Mouse (Mus musculus): ENCODE results near the gene Ccl5.
"Not testable (repeated sequence)": the region's sequence is repeated elsewhere in the genome, so short reads cannot be mapped to it uniquely, and the experiment has no call there.

Gene Ccl5

DNA sequence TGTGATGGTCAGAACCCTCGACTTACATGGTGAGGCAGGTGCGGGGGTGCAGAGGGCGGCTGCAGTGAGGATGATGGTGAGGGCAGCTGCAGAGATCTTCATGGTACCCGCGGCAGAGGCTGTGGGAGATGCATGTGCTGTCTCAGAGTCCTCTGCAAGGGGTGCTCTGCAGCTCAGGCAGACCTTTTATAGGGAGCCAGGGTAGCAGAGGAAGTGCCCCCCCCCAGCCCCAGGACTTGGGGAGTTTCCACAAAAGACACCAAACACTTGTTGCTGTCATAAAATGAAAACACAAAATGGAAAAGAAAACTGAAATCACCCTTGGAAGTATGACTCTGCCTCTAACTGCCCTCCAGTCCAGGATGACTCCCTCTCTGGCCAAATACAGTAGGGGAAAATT is at the start of gene Ccl5:
Gene Ccl5 (minus strand): TSS at position 159 of the 400 bp plus-strand sequence.
- DNase-seq: no peak

DNA sequence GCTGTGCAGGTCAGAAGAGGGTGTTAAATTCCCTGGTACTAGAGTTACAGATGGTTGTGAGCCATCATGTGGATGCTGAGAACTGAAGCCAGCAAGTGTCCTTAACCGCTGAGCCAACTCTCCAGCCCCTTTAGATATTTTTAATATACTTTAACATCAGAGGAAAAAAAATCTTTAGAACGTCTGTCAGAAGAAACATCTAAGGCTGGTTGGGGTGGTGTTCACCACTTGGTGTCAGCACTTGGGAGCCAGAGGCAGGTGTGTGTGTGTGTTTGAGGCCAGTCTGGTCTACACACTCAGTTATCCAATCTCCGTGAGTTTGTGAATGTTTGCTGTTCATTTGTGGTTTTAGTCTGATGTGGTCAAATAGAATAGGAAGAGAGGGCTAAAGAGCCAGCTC is 48.7 kb upstream of the Ccl5 start:
- peak; percentile 78 for DNase-seq

- peak; percentile 97 for DNase-seq
Observed at GRCm38 (mm10) chr11:83578186-83578760, 48.0 kb upstream of the Ccl5 start, which contains the start of gene Ccl9. TSS of gene Ccl9 (minus strand) at chr11:83578636.

GRCm38 (mm10) chr11:83576927-83577555 is 46.7 kb upstream of the Ccl5 start:
- peak; percentile 84 for DNase-seq

DNA sequence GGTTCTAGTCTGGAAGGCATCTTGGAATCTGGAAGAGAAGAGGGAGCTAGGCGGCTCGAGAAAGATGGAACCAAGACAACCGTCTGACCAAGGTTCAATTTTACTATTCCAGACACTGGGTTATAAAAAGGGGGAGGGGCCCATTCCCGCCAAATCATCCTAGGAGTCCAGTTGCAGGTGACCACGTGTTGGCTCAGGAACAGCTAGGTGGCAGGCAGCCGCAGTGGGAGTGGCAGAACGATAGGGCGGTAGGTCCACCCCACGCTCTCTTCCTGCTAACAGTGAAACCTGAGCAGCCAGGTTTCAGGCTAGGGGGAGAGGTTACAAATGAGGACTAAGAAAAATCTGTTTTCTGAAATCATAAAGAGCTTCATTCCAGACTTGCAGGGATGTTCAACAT is 42.5 kb upstream of the Ccl5 start:
- DNase-seq: peak; percentile 88

GRCm38 (mm10) chr11:83572223-83572622 is 41.9 kb upstream of the Ccl5 start:
- peak; percentile 98 for DNase-seq

DNA sequence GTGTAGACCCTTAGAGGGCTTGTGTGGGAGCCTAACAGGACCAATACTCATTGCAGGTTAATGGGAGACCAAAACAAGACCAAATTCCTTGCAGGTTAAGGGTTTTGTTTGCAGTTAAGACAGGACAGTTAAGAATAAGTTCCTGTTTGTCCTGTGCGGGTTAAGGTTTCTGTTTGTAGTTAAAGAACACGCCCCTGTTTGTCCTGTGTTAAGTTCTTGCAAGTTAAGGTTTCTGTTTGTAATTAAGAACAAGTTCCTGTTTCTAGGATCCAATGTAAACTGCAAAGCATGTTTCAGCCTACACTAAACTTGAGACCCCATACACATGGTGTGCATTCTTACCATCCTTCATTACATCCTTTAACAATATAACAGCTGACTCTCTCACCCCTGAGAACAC is 39.9 kb upstream of the Ccl5 start:
- DNase-seq: no peak

DNA sequence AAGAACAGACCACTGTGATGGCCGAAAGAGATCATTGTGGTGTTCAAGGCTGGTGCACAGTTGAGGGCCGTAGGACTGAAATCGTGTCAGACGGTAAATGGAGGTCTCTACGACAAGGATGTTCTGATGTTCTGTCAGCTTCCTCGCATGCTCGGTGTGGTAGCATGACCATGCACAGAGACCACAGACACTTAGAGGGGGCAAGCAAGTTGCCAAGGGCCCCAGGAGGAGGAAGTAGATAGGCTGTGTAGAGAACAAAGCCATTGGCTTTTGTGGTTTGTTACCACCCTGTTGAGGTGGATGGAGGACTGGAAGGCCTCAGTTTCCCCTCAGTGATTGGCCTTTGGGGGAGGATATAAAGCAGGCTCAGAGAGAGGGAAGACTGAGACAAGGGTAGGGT is 38.9 kb upstream of the Ccl5 start:
- peak; percentile 39 for DNase-seq

- peak; percentile 79 for DNase-seq
Observed at GRCm38 (mm10) chr11:83568786-83569185, 38.5 kb upstream of the Ccl5 start.

- DNase-seq: peak; percentile 63
Observed at GRCm38 (mm10) chr11:83568061-83568460, 37.7 kb upstream of the Ccl5 start.

DNA sequence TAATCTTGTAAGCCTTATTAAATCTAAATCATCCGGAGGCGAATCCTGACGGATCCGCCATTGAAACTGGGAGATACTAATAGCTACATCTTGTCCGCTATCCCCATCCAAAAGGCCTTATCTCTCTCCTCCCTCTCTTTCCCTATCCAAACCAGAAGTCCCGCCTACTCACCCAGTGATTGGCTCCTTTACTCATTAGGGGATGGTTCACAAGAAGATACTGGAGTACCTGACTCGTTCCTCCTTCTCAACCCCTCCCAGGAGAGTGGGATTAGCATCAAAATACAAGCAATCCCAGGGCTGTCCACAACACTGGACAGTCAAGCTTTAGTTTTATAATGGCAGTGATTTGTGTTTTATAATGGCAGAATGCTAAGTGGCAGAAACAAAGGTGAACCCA is 37.0 kb upstream of the Ccl5 start:
- peak; percentile 76 for DNase-seq

DNA sequence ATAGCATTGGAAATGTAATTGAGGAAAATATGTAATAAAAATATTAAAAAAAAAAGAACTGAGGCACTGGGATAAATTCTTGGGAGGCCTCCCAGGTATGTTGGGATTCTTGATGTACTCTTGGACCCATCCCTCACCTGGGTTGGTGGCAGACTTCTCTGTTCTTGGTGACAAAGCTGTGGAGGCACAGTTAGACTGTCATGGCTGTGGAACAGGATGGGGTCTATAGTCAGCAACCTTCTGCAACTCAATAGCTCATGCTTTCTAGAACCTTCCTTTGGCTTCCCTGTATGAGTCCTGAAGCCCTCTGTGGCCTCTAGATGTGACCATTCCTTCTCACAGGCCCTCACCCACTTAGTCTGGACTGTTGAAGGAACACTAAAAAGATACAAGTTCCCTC is 36.3 kb upstream of the Ccl5 start:
- peak; percentile 78 for DNase-seq

DNA sequence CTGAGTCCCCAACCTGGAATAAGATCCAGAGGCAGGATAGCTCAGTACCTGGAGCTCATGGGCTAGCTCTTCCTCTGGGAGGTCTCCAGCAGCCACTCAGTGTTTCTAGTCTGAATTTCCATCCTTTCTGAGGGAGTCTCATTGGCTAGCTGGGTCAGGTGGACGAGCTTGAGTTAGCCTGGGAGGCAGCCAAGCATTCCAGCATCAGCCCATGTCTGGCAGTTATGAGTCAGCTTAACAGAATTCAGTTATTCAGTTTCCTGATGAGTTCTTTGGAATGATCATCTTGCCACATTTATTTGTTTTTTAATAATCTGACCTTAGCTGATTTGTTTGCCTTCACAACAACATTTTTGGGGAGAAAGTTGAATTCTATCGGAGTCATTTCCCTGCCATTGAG is 33.4 kb upstream of the Ccl5 start:
- DNase-seq: peak; percentile 94

GRCm38 (mm10) chr11:83562311-83562887 is 32.1 kb upstream of the Ccl5 start:
- DNase-seq: peak; percentile 74

DNA sequence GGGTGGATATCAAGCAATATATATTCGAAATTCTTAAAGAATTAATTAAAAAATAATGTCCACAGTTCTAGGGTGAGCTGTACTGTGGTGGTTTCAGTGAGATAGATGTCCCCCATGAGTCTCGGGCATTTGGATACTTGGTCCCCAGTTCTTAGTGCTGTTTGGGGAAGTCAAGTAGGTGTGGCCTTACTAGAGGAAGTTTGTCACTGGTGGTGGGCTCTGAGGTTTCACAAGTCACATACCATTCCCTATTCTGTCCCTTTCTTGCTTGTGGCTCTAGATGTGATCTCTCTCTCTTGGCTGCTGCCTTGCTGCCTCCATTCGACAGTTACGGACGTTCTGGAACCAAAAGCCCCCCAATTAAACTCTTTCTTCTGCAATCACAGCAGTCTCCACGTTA is 30.1 kb upstream of the Ccl5 start:
- no peak for DNase-seq

- no peak for DNase-seq
Observed at GRCm38 (mm10) chr11:83557074-83557473, 26.8 kb upstream of the Ccl5 start.

DNA sequence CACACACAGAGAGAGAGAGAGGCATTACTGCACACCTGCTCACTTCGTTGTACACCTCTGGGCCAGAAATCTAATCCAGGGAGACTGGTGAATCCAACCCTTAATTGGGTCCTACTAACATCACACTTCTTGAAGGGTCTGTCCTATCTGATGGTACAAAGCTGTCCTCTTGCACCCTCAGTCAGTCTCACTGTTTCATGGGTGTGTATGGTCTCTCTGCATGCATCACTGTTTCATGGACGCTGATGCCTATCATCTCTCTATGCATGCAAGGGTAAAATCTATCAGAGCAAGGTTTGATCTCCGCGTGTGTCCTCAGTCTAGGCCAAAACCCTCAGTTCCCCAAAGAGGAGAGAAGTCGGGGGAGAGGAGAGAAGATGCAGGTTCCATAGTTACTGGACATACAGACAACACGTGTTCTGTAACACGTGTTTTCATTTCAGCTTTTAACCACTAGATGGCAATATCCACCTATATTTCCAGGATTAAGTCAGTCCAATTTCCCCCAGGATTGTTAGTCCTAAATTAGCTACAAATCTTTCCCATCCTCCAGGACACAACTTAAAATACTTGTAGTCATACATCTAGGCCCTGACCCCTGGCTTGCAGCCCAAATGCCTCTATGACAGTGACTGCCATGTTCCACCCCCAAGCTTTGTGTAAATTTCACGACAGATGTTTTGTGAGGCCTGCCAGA is 25.9 kb upstream of the Ccl5 start:
- peak; percentile 91 for DNase-seq

DNA sequence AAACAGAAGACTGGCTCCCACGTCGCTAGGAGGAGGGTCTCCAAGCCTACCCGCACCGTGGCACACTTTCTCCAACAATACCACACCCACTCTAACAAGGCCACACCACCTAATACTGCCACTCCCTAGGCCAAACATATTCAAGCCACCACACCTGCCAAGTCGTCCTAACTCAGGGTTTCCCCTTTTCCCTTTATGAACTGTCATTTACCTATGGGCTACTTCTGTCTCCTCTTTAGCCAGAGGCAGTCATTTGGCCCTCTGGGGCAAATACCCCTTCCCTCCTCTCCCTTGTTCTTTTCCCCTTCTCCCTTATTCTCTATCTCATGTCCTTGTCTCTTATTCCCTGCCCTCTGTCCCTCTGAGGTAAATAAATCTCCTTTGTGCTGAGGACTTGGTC is 21.4 kb upstream of the Ccl5 start:
- no peak for DNase-seq

DNA sequence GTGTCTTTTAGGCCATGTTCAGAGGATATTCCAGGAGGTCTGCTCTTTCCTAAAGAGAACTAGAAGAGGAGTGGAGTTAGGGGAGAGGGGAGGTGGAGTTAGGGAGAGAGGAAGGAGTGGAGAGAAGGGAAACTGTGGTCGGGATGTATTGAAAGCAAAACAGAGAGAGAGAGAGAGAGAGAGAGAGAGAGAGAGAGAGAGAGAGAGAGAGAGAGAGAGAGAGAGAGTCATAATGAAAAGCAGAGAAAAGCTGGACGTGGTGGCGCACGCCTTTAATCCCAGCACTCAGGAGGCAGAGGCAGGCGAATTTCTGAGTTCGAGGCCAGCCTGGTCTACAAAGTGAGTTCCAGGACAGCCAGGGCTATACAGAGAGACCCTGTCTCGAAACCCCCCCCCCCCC is 20.7 kb upstream of the Ccl5 start:
- DNase-seq: not testable (repeated sequence)

GRCm38 (mm10) chr11:83550186-83550632 is 19.9 kb upstream of the Ccl5 start:
- DNase-seq: no peak

DNA sequence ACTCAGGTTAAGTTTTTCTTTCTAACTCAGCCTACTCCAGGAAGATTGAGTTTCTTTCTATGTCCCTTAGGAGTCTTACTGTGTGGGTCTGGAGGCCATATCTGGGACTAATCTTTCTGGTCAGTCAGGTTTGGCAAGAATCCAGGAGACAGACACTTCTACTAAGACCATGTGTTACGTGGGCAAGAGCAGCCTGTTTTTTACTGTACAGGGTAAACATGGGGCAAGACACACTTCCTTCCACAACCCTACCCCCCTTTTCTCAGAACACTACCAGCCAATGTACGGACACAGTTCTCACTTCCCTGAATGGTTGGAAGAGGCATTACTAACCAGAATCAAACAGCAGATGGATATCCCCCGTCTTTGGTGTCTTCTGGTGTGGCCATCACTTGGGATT is 13.9 kb upstream of the Ccl5 start:
- DNase-seq: no peak

GRCm38 (mm10) chr11:83541415-83541814 is 11.1 kb upstream of the Ccl5 start:
- no peak for DNase-seq

GRCm38 (mm10) chr11:83540931-83541330 is 10.6 kb upstream of the Ccl5 start:
- peak; percentile 94 for DNase-seq
